Mouse (Mus musculus) forebrain, embryonic 12.5 days (tissue): ENCODE data around the gene Rfng. TPM values are rescaled to one million over a fixed set of nuclear protein-coding genes. Genes with fewer than 3 reads are reported as not detected.
A peak's percentile ranks its signal among the peaks of the same experiment; 100 is the strongest.
"Not testable (repeated sequence)": the region's sequence is repeated elsewhere in the genome, so short reads cannot be mapped to it uniquely, and the experiment has no call there.

Experiments used
- ATAC-seq: fragments of 200-750 bp; cut with Nextera tagmentation; 2 replicates; pipeline ENCODE4 v1.8.0; 2017; ENCODE audit warnings: moderate TSS enrichment; ENCODE audit not compliant: low FRiP score
- H3K27ac ChIP-seq: fragments of 300-500 bp; sonication (generic); 2 replicates; pipeline ENCODE4 v1.5.1; 2016; ENCODE audit warnings: mild to moderate bottlenecking
- H3K27me3 ChIP-seq: fragments of 300-500 bp; sonication (generic); 2 replicates; pipeline ENCODE4 v1.6.1; 2016; ENCODE audit warnings: mild to moderate bottlenecking
- H3K36me3 ChIP-seq: fragments of 300-500 bp; sonication (generic); replicated peaks from 2 replicates; pipeline ENCODE4 v1.6.1; 2016; ENCODE audit warnings: mild to moderate bottlenecking
- H3K4me1 ChIP-seq: fragments of 300-500 bp; sonication (generic); 2 replicates; pipeline ENCODE4 v1.6.1; 2016
- H3K4me2 ChIP-seq: fragments of 300-500 bp; sonication (generic); 2 replicates; pipeline ENCODE4 v1.6.1; 2016; ENCODE audit warnings: mild to moderate bottlenecking, moderate library complexity
- H3K4me3 ChIP-seq: fragments of 300-500 bp; sonication (generic); replicated peaks from 2 replicates; pipeline ENCODE4 v1.5.1; 2016; ENCODE audit warnings: mild to moderate bottlenecking
- H3K9ac ChIP-seq: fragments of 300-500 bp; sonication (generic); 2 replicates; pipeline ENCODE4 v1.6.1; 2016; ENCODE audit warnings: mild to moderate bottlenecking
- H3K9me3 ChIP-seq: fragments of 300-500 bp; sonication (generic); 2 replicates; pipeline ENCODE4 v1.6.1; 2016
- WGBS: fragments of 180-500 bp; shearing (Covaris S2); methylation state at CpG from one replicate; pipeline ENCODE4 v1.1.7; 2016; 5-methylcytosine and 5-hydroxymethylcytosine counted together
- polyA plus RNA-seq: library from polyadenylated mRNA; unstranded; fragments of >200 nt; fragmentation: Nextera tagmentation; extraction: Ambion mirVana; gene quantifications from 2 replicates; pipeline ENCODE4 v1.2.1, GENCODE M21; 2016

Gene Rfng
- polyA plus RNA-seq, 1 experiment from 2014 or later, result 58.1 TPM

DNA sequence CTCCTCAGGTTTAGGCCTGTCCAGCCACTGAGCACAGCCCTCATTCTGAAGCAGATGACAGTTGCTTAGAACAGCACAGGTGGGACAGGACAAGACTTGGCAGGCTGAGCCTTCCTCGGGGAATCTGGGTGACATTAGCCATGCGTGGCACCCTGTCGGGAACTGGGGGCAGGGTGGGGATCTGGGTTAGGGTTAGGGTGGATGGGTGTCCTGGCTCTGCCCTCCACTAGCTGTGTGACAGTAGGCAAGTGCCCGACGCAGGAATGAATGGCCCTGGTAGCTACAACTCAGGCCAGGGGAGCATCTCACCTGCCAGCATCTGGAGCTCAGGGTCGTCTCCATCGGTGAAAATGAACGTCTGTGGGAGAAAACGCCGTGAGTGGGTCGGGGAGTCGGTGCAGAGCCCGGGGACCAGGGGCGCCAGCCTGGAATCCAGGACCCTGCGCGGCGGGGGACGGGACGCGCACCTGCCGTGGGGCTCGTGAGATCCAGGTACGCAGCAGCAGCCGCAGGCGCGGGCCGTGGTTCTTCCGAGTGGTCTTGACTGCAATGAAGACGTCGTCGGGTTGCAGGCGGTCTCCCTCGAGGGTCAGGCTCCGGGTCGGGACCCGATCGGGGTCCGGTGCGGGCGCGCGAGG lies 462 bp downstream of the Rfng start:
- H3K4me1 ChIP-seq, result peaks cover 27% of the 10 kb centered on the region
- peak overlapping the region; percentile 99 for H3K4me2 ChIP-seq
- H3K9me3 ChIP-seq, result no peaks in the 10 kb centered on the region
- WGBS, result 2% methylated on average over 42 of the region's 42 CpGs
- no peaks in the 10 kb centered on the region; the same call in 1 of the 2 replicates for H3K27me3 ChIP-seq
- peaks cover 50% of the 10 kb centered on the region for H3K36me3 ChIP-seq
- H3K4me3 ChIP-seq, result peak overlapping the region; percentile 100
- peak; percentile 45; the same call in 1 of the 2 replicates for ATAC-seq
- H3K9ac ChIP-seq, result peak overlapping the region; percentile 95
- peak overlapping the region; percentile 73 for H3K27ac ChIP-seq

DNA sequence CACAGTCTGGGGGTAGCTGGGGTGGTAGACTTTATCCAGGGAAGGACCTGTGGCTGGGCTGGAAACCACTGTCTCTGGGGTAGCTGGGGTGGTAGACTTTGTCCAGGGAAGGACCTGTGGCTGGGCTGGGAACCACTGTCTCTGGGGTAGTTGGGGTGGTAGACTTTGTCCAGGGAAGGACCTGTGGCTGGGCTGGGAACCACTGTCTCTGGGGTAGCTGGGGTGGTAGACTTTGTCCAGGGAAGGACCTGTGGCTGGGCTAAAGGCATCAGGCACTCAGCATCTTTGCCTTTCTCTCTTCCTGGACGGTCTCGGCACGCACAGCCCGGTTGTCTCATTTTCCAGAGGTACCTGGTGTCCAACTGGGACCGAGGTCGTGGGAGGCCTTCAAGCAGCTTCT lies 2.6 kb downstream of the Rfng start:
- not testable (repeated sequence) for H3K4me3 ChIP-seq, H3K27me3 ChIP-seq, H3K27ac ChIP-seq, ATAC-seq, H3K4me2 ChIP-seq, H3K9ac ChIP-seq, H3K9me3 ChIP-seq
- H3K36me3 ChIP-seq, result peaks cover 28% of the 10 kb centered on the region
- peaks cover 29% of the 10 kb centered on the region for H3K4me1 ChIP-seq
- 97% methylated on average over 6 of the region's 6 CpGs for WGBS

GRCm38 (mm10) chr11:120779876-120780275 lies 4.1 kb downstream of the Rfng start:
- no peak for ATAC-seq
- Histone ChIP-seq H3K4me3 (no peak overlapping the region), H3K27me3 (no peaks in the 10 kb centered on the region; the same call in 1 of the 2 replicates), H3K9ac (no peak overlapping the region), H3K36me3 (peaks cover 21% of the 10 kb centered on the region), H3K4me1 (peaks cover 24% of the 10 kb centered on the region), H3K9me3 (no peaks in the 10 kb centered on the region), H3K4me2 (no peak overlapping the region), H3K27ac (no peak overlapping the region)
- WGBS, result 93% methylated on average over 1 of the region's 1 CpGs

DNA sequence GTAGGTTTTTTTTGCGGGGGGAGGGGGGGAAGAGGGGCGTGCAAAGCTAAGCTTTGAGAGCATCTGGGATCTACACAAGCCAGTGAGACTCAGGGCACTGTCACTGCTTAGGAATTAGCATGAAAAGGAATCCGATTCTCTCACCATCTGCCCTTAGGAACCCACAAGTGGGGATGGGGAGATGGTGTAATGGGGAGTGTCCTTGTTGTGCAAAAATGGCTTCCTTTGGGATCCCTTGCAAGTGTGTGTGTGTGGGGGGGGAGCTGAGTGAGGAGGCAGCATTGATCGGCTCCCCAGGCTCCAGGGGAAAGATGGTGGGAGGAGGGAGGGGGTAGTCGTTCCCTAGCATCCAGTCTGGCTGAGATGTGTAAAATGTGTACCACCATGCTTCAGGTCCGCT lies 6.9 kb downstream of the Rfng start:
- H3K36me3 ChIP-seq, result peaks cover 20% of the 10 kb centered on the region
- peaks cover 8% of the 10 kb centered on the region for H3K4me1 ChIP-seq
- 35% methylated on average over 6 of the region's 6 CpGs for WGBS

GRCm38 (mm10) chr11:120775774-120776469 lies 8.1 kb downstream of the Rfng start:
- WGBS, result 32% methylated on average over 15 of the region's 15 CpGs
- H3K4me1 ChIP-seq, result peaks cover 8% of the 10 kb centered on the region
- no peak overlapping the region for H3K4me2 ChIP-seq
- H3K9me3 ChIP-seq, result no peaks in the 10 kb centered on the region
- H3K27ac ChIP-seq, result no peak overlapping the region
- H3K36me3 ChIP-seq, result peaks cover 11% of the 10 kb centered on the region
- ATAC-seq, result peak; percentile 83
- no peak overlapping the region for H3K4me3 ChIP-seq
- no peaks in the 10 kb centered on the region; the same call in 1 of the 2 replicates for H3K27me3 ChIP-seq
- H3K9ac ChIP-seq, result no peak overlapping the region

More for the DNA sequence above, 6.9 kb downstream of the Rfng start:
- H3K27ac ChIP-seq, result no peak overlapping the region
- no peak overlapping the region for H3K9ac ChIP-seq
- no peaks in the 10 kb centered on the region; the same call in 1 of the 2 replicates for H3K27me3 ChIP-seq
- no peak for ATAC-seq
- H3K9me3 ChIP-seq, result no peaks in the 10 kb centered on the region
- no peak overlapping the region for H3K4me3 ChIP-seq
- no peak overlapping the region for H3K4me2 ChIP-seq

DNA sequence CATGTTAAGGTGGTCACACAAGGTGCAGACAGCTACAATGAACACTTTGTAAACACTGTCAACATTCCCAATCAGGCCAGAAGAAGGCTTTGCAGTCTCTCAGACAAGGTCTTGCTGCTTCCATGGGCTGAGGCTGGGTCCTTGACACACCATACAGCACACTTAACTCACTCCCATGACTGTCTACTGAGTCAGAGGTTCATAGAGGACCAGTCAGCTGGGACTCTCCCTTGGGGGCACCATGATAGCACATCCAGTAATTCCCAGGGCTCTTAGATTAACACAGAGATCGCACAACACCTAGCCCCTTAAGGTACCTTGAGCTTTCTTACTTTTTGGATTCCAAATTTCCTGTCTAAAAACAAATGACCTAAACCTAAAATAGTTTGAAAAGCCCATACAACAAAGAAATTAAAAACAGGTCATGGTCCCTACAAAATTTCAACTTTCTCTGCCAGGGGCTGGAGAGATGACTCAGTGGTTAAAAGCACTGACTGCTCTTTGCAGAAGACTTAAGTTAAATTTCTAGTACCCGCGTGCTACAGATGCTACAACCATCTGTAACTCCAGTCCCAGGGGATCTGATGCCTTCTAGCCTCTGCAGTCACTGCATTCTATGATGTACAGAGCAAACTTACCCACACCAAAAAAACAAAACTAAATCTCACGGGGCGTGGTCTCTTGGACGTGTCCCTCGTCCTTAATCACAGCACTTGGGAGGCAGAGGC lies 10.4 kb downstream of the Rfng start:
- no peak overlapping the region for H3K27ac ChIP-seq
- H3K4me2 ChIP-seq, result no peak overlapping the region
- peaks cover 8% of the 10 kb centered on the region for H3K4me1 ChIP-seq
- H3K27me3 ChIP-seq, result no peaks in the 10 kb centered on the region; the same call in 1 of the 2 replicates
- WGBS, result 94% methylated on average over 7 of the region's 7 CpGs
- H3K36me3 ChIP-seq, result no peaks in the 10 kb centered on the region
- no peaks in the 10 kb centered on the region for H3K9me3 ChIP-seq
- H3K9ac ChIP-seq, result no peak overlapping the region
- H3K4me3 ChIP-seq, result no peak overlapping the region
- no peak for ATAC-seq

- WGBS, result 81% methylated on average over 3 of the region's 3 CpGs
- Histone ChIP-seq H3K36me3 (no peaks in the 10 kb centered on the region), H3K9ac (no peak overlapping the region), H3K4me3 (no peak overlapping the region), H3K27me3 (no peaks in the 10 kb centered on the region; the same call in 1 of the 2 replicates), H3K4me1 (peaks cover 8% of the 10 kb centered on the region), H3K27ac (no peak overlapping the region), H3K4me2 (no peak overlapping the region), H3K9me3 (no peaks in the 10 kb centered on the region)
- ATAC-seq, result no peak
Measured at GRCm38 (mm10) chr11:120772749-120773148, 11.3 kb downstream of the Rfng start.

DNA sequence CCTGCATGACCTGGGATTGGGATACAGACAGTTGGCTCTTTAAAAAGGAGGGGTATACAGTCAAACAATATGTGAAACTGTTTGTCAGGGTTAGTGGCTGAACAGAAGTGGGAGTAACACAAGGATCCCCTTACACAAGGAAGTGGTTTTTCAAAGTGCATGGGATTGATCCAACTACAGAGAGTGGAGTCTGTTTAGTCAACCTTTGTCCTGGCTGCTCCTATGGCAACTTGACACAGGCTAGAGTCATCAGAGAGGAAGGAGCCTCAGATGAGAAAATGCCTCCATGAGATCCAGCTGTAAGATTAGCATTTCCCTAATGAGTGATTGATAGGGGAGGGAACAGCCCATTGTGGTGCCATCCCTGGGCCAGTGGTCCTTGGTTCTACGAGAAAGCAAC lies 15.8 kb downstream of the Rfng start:
- Histone ChIP-seq H3K4me3 (no peak overlapping the region), H3K27ac (no peak overlapping the region), H3K36me3 (no peaks in the 10 kb centered on the region), H3K9ac (no peak overlapping the region), H3K4me1 (no peaks in the 10 kb centered on the region), H3K9me3 (no peaks in the 10 kb centered on the region), H3K27me3 (no peaks in the 10 kb centered on the region; the same call in 1 of the 2 replicates), H3K4me2 (no peak overlapping the region)
- 44% methylated on average over 1 of the region's 1 CpGs for WGBS
- no peak for ATAC-seq

DNA sequence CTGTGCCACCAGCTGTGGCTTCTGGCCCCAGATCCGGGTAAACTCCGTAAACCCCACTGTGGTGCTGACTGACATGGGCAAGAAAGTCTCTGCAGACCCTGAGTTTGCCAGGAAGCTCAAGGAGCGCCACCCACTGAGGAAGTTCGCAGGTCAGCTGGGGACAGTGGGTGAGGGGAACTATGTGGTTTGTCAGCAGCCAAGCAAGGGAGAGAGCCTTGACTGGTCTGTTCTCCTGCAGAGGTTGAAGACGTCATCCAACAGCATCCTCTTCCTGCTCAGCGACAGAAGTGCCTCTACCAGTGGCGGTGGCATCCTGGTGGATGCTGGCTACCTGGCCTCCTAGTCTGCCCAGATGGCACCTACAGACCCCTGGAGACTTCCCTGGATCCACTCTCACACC lies 17.0 kb downstream of the Rfng start:
- ATAC-seq, H3K27ac ChIP-seq, H3K9ac ChIP-seq, H3K4me3 ChIP-seq, H3K9me3 ChIP-seq, H3K4me2 ChIP-seq, H3K36me3 ChIP-seq, H3K27me3 ChIP-seq, H3K4me1 ChIP-seq: not testable (repeated sequence)
- 88% methylated on average over 5 of the region's 7 CpGs for WGBS

DNA sequence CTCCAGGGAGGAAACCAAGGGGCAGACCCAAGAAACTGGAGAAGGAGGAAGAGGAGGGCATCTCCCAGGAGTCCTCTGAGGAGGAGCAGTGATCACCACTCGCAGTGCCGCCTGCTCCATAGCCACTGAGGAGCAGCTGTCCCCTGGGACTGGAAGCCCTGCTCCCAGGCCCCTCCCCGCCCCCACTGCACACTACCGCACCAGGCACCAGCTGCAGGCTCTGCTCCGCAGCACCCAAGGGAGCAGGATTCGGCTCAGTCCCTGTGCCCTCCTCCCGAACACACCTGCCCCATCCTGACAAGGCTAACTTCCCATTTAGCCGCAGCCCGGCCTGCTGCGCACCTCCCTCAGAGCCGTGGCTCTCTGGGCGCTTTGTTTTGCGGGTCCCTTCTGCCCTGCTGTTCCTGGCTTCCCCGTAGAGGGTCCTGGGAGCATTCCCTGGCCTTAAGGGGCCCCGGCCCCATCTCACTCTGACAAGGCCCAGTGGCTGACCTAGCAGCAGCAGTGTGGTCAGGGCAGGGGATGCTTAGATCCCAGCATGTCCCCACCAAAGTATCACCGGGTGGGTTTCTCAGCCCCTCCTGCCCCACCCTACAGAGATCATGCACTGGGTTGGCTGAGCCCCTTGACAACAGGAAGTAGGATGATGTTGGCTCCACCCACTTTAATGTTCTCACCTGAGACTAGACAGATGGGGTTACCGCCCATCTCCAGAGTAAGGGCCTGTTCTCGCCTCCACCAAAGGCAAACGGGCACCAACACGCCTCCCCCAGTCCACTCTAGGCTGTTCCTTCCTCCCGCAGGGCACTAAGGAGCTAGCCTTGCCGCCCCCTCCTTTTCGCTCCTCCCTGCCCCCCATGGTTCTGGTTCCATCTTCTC lies 20.6 kb downstream of the Rfng start:
- H3K27ac ChIP-seq, H3K4me1 ChIP-seq, H3K36me3 ChIP-seq, H3K4me2 ChIP-seq, H3K9ac ChIP-seq, H3K4me3 ChIP-seq: not testable (repeated sequence)
- ATAC-seq, result 0 out of 2 replicates have a peak, but pooled peaks have one; percentile 30
- Histone ChIP-seq H3K9me3 (peaks cover 11% of the 10 kb centered on the region), H3K27me3 (peaks cover 11% of the 10 kb centered on the region)
- 7% methylated on average over 9 of the region's 23 CpGs for WGBS

DNA sequence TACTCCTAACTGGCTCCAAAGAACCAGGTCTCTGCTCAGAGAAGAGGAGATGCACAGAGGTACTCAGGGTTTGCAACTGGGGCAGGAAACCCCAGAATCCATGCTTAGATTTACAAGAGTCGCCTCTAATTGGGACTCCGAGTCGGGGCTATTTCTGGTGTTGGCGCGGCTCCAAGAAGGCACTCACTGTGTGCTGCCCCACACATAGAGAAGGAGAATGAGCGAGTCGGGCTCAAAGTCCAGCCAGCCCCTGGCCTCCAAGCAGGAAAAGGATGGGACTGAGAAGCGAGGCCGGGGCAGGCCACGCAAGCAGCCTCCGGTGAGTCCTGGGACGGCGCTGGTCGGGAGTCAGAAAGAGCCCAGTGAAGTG lies 21.4 kb downstream of the Rfng start, which contains the start of gene Hmga1b:
Gene Hmga1b, plus strand, starts transcription at position 123 of the 370 bp plus-strand sequence.
- H3K4me1 ChIP-seq, H3K4me2 ChIP-seq, H3K9ac ChIP-seq, H3K4me3 ChIP-seq, H3K27ac ChIP-seq, ATAC-seq, H3K36me3 ChIP-seq: not testable (repeated sequence)
- peaks cover 18% of the 10 kb centered on the region for H3K9me3 ChIP-seq
- H3K27me3 ChIP-seq, result peaks cover 11% of the 10 kb centered on the region
- 17% methylated on average over 14 of the region's 14 CpGs for WGBS
